Mouse (Mus musculus): ENCODE results near the gene 4931428F04Rik. TPM values are rescaled to one million over a fixed set of nuclear protein-coding genes. Genes with fewer than 3 reads are reported as not detected.
A peak's percentile ranks its signal among the peaks of the same experiment; 100 is the strongest.

4931428F04Rik gene
- polyA plus RNA-seq, 1 experiment, result 217 TPM

DNA sequence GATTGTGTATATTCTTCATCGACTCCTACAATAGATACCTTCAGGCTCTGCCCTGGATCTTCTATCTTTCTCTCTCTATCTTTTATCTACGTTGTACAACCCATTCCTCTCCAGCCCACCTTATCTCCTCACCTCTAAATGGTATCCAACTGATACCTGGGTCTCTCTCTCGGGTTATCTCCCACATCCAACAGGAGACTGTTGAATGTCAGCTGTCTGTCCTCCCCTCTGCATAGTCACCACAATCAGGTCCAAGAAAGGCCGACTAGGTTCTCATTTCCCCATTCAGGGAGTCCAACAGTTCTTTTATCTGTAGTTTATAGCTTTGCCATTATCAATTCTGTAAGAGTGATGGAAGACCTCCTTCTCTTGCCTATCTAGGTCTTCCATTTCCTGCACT is 7.4 kb downstream of the 4931428F04Rik start:
- TF ChIP-seq CTCF (IDR thresholded peaks at IDR 0.05; ENCODE audit: borderline replicate concordance, extremely low read depth, insufficient read depth, insufficient read length) (no peak), POLR2A (IDR thresholded peaks at IDR 0.05; ENCODE audit: borderline replicate concordance, extremely low read depth, insufficient read depth, insufficient read length, poor library complexity, severe bottlenecking) (no peak)
- no peak for DNase-seq (ENCODE audit: low read depth)

DNA sequence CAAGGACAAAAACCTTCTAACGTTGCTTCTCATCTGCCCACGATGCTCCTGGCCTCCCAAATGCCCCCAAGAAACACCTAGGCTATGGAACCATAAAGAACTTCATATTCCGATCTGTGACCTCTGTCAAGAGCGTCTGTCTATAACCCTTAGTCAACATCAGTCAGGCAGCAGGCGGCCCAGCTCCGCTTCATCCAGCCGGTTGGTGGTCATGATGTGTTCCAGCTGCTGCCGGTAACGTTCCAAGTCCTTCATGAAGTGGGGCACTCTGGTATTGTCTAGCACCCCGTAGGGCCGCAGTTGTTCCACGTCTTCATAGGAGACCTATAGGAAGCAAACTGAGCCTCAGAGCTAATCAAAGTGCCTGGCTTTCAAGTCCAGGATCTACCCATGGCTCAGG is 7.8 kb downstream of the 4931428F04Rik start:
- DNase-seq (ENCODE audit: low read depth), result no peak
- TF ChIP-seq CTCF (IDR thresholded peaks at IDR 0.05; ENCODE audit: borderline replicate concordance, extremely low read depth, insufficient read depth, insufficient read length) (no peak), POLR2A (IDR thresholded peaks at IDR 0.05; ENCODE audit: borderline replicate concordance, extremely low read depth, insufficient read depth, insufficient read length, poor library complexity, severe bottlenecking) (no peak)

DNA sequence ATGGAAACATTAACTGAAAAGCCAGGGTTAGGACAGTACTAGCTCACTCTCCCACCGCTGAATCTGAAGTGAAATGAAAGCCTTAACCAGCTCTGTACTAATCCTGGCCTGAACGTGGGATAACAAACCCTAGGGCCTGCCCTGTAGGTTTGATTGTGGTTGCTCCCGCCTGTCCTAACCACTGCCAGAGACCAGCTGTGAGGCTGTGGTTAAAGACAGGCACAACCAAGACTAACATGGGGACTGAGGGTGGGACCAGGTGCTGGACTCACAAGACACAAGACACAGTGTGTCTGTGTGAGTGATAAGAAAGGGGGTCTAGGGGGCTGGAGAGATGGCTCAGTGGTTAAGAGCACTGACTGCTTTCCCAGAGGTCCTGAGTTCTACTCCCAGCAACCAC is 9.1 kb downstream of the 4931428F04Rik start:
- DNase-seq (ENCODE audit: low read depth), result no peak
- no peak for TF ChIP-seq POLR2A (IDR thresholded peaks at IDR 0.05; ENCODE audit: borderline replicate concordance, extremely low read depth, insufficient read depth, insufficient read length, poor library complexity, severe bottlenecking)
- no peak for TF ChIP-seq CTCF (IDR thresholded peaks at IDR 0.05; ENCODE audit: borderline replicate concordance, extremely low read depth, insufficient read depth, insufficient read length)

DNA sequence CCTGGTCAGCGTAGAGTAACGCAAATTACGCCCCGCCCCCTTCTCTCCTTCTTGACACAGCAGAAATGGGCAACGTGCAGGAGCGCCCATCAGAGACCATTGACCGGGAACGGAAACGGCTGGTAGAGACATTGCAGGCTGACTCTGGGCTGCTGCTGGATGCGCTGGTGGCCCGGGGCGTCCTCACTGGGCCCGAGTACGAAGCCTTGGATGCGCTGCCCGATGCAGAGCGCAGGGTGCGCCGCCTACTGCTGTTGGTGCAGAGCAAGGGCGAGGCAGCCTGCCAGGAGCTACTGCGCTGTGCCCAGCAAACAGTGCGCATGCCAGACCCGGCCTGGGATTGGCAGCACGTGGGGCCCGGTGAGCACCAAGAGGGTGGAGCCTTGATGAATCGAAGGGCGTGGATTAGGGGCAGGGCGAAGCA is 10.7 kb downstream of the 4931428F04Rik start:
- peak; percentile 89 for DNase-seq (ENCODE audit: low read depth)
- TF ChIP-seq CTCF (IDR thresholded peaks at IDR 0.05; ENCODE audit: borderline replicate concordance, extremely low read depth, insufficient read depth, insufficient read length) (no peak), POLR2A (IDR thresholded peaks at IDR 0.05; ENCODE audit: borderline replicate concordance, extremely low read depth, insufficient read depth, insufficient read length, poor library complexity, severe bottlenecking) (no peak)

DNA sequence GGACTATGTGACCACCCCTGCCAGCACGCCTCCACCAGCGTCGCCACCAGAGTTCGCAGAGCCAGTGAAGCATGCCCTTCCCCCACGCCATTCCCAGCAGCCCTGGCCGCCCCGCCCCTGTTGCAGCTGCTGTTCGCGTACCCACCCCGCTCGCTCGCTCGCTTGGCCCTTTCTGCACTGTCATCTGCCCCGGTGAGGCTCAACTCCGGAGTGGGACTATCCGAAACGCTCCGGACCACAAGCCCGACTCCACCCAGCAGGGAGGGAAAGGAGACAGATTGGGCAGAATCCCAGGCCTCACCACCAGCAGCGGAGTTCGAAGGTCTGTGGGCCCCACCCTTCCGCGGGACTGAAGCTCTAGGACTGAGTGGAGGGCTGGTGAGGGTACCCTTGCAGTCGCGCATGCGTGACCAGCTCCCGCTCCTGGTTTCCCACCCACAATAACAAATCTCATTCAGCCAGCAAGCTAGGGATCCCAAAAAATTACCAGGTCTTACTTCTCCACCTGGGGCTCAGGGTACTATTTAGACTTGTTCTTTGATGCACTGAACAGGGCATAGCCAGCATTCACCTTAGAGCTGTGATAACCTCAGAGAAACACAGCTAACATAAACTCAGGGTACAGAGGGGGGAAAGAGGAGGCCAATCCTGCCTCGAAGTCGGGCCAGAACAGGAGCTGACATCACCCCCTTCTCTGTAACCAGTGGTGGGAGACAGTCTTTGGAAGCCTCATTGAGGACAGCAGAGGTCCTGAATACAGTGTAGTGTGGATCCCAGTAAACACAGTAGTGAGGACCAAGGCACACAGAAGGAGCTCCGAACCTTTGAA is 13.2 kb downstream of the 4931428F04Rik start:
- TF ChIP-seq CTCF (IDR thresholded peaks at IDR 0.05; ENCODE audit: borderline replicate concordance, extremely low read depth, insufficient read depth, insufficient read length), result no peak
- TF ChIP-seq POLR2A (IDR thresholded peaks at IDR 0.05; ENCODE audit: borderline replicate concordance, extremely low read depth, insufficient read depth, insufficient read length, poor library complexity, severe bottlenecking), result no peak
- DNase-seq (ENCODE audit: low read depth), result peak; percentile 73

GRCm38 (mm10) chr8:105275840-105276239 is 13.8 kb downstream of the 4931428F04Rik start, which contains the start of gene Nol3:
Gene Nol3 (plus strand): TSS chr8:105276140.
- no peak for DNase-seq (ENCODE audit: low read depth)
- no peak for TF ChIP-seq POLR2A (IDR thresholded peaks at IDR 0.05; ENCODE audit: borderline replicate concordance, extremely low read depth, insufficient read depth, insufficient read length, poor library complexity, severe bottlenecking)
- no peak for TF ChIP-seq CTCF (IDR thresholded peaks at IDR 0.05; ENCODE audit: borderline replicate concordance, extremely low read depth, insufficient read depth, insufficient read length)

- TF ChIP-seq CTCF (IDR thresholded peaks at IDR 0.05; ENCODE audit: borderline replicate concordance, extremely low read depth, insufficient read depth, insufficient read length) (no peak), POLR2A (IDR thresholded peaks at IDR 0.05; ENCODE audit: borderline replicate concordance, extremely low read depth, insufficient read depth, insufficient read length, poor library complexity, severe bottlenecking) (no peak)
- DNase-seq (ENCODE audit: low read depth), result no peak
Measured at GRCm38 (mm10) chr8:105275387-105275786, 14.3 kb downstream of the 4931428F04Rik start.

GRCm38 (mm10) chr8:105270916-105271186 is 18.8 kb downstream of the 4931428F04Rik start:
- no peak for TF ChIP-seq CTCF (IDR thresholded peaks at IDR 0.05; ENCODE audit: borderline replicate concordance, extremely low read depth, insufficient read depth, insufficient read length)
- no peak for DNase-seq (ENCODE audit: low read depth)

- TF ChIP-seq POLR2A (IDR thresholded peaks at IDR 0.05; ENCODE audit: borderline replicate concordance, extremely low read depth, insufficient read depth, insufficient read length, poor library complexity, severe bottlenecking) (no peak), CTCF (IDR thresholded peaks at IDR 0.05; ENCODE audit: borderline replicate concordance, extremely low read depth, insufficient read depth, insufficient read length) (no peak)
- no peak for DNase-seq (ENCODE audit: low read depth)
Measured at GRCm38 (mm10) chr8:105270101-105270915, 19.4 kb downstream of the 4931428F04Rik start.

GRCm38 (mm10) chr8:105269461-105269947 is 20.2 kb downstream of the 4931428F04Rik start, which contains the start of gene Hsf4:
Gene Hsf4 (plus strand): TSS chr8:105269801.
- TF ChIP-seq POLR2A (IDR thresholded peaks at IDR 0.05; ENCODE audit: borderline replicate concordance, extremely low read depth, insufficient read depth, insufficient read length, poor library complexity, severe bottlenecking) (no peak), CTCF (IDR thresholded peaks at IDR 0.05; ENCODE audit: borderline replicate concordance, extremely low read depth, insufficient read depth, insufficient read length) (no peak)
- DNase-seq (ENCODE audit: low read depth), result no peak

DNA sequence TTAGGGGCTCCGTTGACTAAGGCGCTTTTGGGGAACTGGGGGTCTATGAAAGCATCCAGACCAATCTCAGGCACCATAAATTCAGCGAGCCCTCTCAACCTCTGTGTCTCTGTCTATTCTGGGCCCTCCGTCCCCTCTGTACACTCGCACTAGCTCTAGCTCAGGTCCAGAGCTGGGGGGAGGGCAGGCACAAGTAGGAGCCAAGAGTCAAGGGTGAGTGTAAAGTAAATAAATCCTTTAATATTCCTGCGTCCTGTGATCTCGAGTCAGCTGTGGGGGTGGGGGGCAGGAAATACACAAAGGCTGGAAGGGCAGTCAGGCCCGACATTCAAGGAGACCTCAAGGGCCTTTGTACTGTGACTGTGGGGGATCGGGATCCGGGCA is 20.6 kb downstream of the 4931428F04Rik start:
- no peak for DNase-seq (ENCODE audit: low read depth)

More for the DNA sequence above, 20.6 kb downstream of the 4931428F04Rik start:
- TF ChIP-seq POLR2A (IDR thresholded peaks at IDR 0.05; ENCODE audit: borderline replicate concordance, extremely low read depth, insufficient read depth, insufficient read length, poor library complexity, severe bottlenecking) (no peak), CTCF (IDR thresholded peaks at IDR 0.05; ENCODE audit: borderline replicate concordance, extremely low read depth, insufficient read depth, insufficient read length) (no peak)
